ENCODE assay signal across 15 mouse cellular contexts in genomic region chr11:51812022-51812546, GRCm38 (mm10).
"Had no signal": no experiment of that assay in that cellular context is flagged by ENCODE, and none has a peak within 500 bp of the region (broad histone marks: within the 10 kb centered on the region; RNA-seq: fewer than 3 reads in every experiment).

No protein-coding gene starts in this region.

- H3K9me3 ChIP-seq: lung, embryonic 15.5 days; megakaryocyte, embryonic 14.5 days; midbrain, embryonic 13.5 days; midbrain, embryonic 15.5 days; neural tube, embryonic 12.5 days; stomach, embryonic 15.5 days had no signal

- H3K27me3 ChIP-seq: lung, embryonic 15.5 days; megakaryocyte, embryonic 14.5 days; midbrain, embryonic 13.5 days; midbrain, embryonic 15.5 days; neural tube, embryonic 12.5 days; stomach, embryonic 15.5 days had no signal

- DNase-seq: lung, adult 2 months; lung, postnatal 14 days; lung, postnatal 36 days; right cerebral cortex, postnatal 14 days; thymus, adult 2 months; thymus, postnatal 25 days; thymus, postnatal 4 days had no signal

- H3K36me3 ChIP-seq: midbrain, embryonic 13.5 days; midbrain, embryonic 15.5 days; neural tube, embryonic 12.5 days had no signal

- H3K4me3 ChIP-seq: lung, embryonic 15.5 days; megakaryocyte, embryonic 14.5 days; midbrain, embryonic 13.5 days; midbrain, embryonic 15.5 days; neural tube, embryonic 12.5 days; stomach, embryonic 15.5 days had no signal

- H3K27ac ChIP-seq: lung, embryonic 15.5 days; macrophage; midbrain, embryonic 13.5 days; midbrain, embryonic 15.5 days; neural tube, embryonic 12.5 days; stomach, embryonic 15.5 days; stomach, postnatal 0 days had no signal

- H3K4me1 ChIP-seq: lung, embryonic 15.5 days; midbrain, embryonic 13.5 days; midbrain, embryonic 15.5 days; neural tube, embryonic 12.5 days; stomach, embryonic 15.5 days had no signal
